Mouse (Mus musculus) liver, embryonic 11.5 days (tissue): Measurements from ENCODE around the gene Ubash3a. TPM values are rescaled to one million over a fixed set of nuclear protein-coding genes. Genes with fewer than 3 reads are reported as not detected.
A peak's percentile ranks its signal among the peaks of the same experiment; 100 is the strongest.

Experiments used
- ATAC-seq: fragments of 200-750 bp; cut with Nextera tagmentation; replicated peaks from 2 replicates; pipeline ENCODE4 v1.8.0; 2017; ENCODE audit warnings: moderate number of reproducible peaks, mild to moderate bottlenecking, moderate TSS enrichment, moderate library complexity; ENCODE audit not compliant: low FRiP score
- DNase-seq: peaks from one replicate; pipeline ENCODE4 v3.0.0-alpha.2; 2017; ENCODE audit warnings: low spot score
- H3K27ac ChIP-seq: fragments of 300-500 bp; sonication (generic); 2 replicates; pipeline ENCODE4 v1.5.1; 2014; ENCODE audit warnings: mild to moderate bottlenecking, low read depth, low read length, control low read depth
- H3K27me3 ChIP-seq: fragments of 300-500 bp; sonication (generic); replicated peaks from 2 replicates; pipeline ENCODE4 v1.6.1; 2014; ENCODE audit warnings: low read length, mixed read lengths; ENCODE audit not compliant: control insufficient read depth, insufficient read depth
- H3K36me3 ChIP-seq: fragments of 300-500 bp; sonication (generic); 2 replicates; pipeline ENCODE4 v1.6.1; 2014; ENCODE audit warnings: mild to moderate bottlenecking, low read length, moderate library complexity, mixed read lengths; ENCODE audit not compliant: control insufficient read depth, insufficient read depth
- H3K4me1 ChIP-seq: fragments of 300-500 bp; sonication (generic); replicated peaks from 2 replicates; pipeline ENCODE4 v1.6.1; 2014; ENCODE audit warnings: low read length, mixed read lengths; ENCODE audit not compliant: control insufficient read depth, insufficient read depth
- H3K4me2 ChIP-seq: fragments of 300-500 bp; sonication (generic); 2 replicates; pipeline ENCODE4 v1.6.1; 2014; ENCODE audit warnings: mild to moderate bottlenecking, control low read depth, moderate library complexity
- H3K4me3 ChIP-seq: fragments of 300-500 bp; sonication (generic); 2 replicates; pipeline ENCODE4 v1.5.1; 2014; ENCODE audit warnings: low read depth, low read length, control low read depth
- H3K9ac ChIP-seq: fragments of 300-500 bp; sonication (generic); 2 replicates; pipeline ENCODE4 v1.6.1; 2014; ENCODE audit warnings: low read depth, low read length, control low read depth
- H3K9me3 ChIP-seq: fragments of 300-500 bp; sonication (generic); 2 replicates; pipeline ENCODE4 v1.6.1; 2016; ENCODE audit warnings: low read length, inconsistent platforms, mixed read lengths; ENCODE audit not compliant: control insufficient read depth
- WGBS: fragments of 180-500 bp; shearing (Covaris S2); extraction: QIAGEN DNeasy Blood & Tissue Kit; methylation state at CpG from one replicate; pipeline ENCODE4 v1.1.7; 2014; 5-methylcytosine and 5-hydroxymethylcytosine counted together
- polyA plus RNA-seq: library from polyadenylated mRNA; unstranded; fragments of >200 nt; fragmentation: Nextera tagmentation; extraction: Ambion mirVana; gene quantifications from 2 replicates; pipeline ENCODE4 v1.2.1, GENCODE M21; 2014

The Ubash3a gene
- polyA plus RNA-seq, 1 experiment from 2014 or later, result 37.9 TPM

DNA sequence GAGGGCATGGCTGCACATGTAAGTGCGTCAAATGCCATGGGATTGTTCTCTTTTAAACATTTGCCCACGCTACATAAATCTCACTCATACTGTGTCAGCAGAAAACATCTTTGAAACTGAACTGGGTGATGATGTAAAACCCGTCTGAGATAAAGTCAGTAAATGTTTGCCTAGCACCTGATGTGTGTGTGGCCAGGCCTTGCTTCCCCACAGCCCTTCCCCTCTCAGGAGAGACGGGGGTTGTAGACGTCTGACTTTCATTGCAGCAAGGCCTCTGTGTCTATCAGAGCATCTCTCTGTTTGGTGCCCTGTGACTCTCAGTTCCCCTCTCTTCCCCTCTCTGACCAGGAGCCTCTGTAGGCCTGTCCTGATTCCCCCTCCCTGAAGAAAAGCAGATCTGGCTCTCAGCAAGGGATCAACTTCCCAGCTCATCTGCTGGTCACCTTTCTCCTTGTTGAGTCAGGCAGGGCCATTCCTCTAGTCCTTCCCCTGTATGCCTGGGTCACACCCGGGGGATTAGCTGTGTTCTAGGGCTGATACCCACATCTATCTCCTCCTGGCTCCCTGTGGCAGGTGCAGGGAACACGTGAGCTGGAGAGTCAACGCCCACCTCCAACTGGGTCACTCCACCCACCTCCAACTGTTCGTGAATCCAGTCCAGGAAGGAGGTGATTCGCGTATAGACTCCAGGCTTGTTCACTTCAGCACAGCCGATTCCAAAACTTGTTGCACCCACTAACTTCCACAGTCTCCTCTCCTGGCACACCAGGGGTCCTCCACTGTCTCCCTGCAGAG, 24.3 kb upstream of the Ubash3a start:
- ATAC-seq, result no peak
- Histone ChIP-seq H3K36me3 (no peaks in the 10 kb centered on the region), H3K4me3 (no peak overlapping the region), H3K4me2 (peak overlapping the region; percentile 6; the same call in 1 of the 2 replicates), H3K9me3 (no peaks in the 10 kb centered on the region), H3K27ac (no peak overlapping the region), H3K9ac (no peak overlapping the region), H3K27me3 (no peaks in the 10 kb centered on the region), H3K4me1 (no peaks in the 10 kb centered on the region)
- no peak for DNase-seq
- 60% methylated on average over 12 of the region's 12 CpGs for WGBS

DNA sequence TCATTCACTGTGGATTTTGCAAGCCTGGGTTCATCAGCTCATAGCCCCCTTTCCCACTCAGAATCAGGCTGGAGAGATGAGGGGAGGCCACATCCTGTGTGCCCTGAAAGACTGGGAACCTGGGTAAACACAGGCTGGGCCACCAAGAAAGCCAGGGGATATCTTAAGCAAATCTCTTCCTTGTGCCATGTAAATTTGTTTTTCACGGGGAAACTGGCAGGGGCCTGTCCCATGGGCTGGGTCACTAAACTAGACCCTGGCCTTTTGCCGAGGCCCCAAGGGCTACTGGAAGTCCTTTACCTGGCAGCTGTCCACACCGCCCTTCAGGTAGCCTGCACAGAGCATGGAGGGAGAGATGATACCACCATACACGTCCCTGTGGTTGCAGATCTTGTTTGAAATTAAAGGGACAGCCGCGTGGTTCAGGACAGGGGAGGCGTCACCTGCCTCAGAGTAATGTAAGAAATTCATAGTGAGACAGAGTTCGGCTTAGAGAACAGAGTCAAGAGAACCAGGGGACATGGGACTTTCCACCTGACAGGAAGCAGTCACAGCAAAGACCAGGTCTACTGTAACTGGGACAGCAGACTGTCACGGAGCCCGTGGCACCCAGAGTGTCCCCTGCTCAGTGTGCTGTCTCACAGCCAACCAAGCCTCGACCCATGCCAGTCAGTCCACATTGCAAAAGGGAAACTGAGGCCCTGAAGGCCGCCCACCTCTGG, 23.2 kb upstream of the Ubash3a start:
- Histone ChIP-seq H3K4me1 (no peaks in the 10 kb centered on the region), H3K9me3 (no peaks in the 10 kb centered on the region), H3K27me3 (no peaks in the 10 kb centered on the region), H3K36me3 (no peaks in the 10 kb centered on the region), H3K4me3 (no peak overlapping the region), H3K4me2 (no peak overlapping the region), H3K9ac (no peak overlapping the region), H3K27ac (no peak overlapping the region)
- ATAC-seq (no peak), DNase-seq (no peak)
- WGBS, result 74% methylated on average over 12 of the region's 12 CpGs

DNA sequence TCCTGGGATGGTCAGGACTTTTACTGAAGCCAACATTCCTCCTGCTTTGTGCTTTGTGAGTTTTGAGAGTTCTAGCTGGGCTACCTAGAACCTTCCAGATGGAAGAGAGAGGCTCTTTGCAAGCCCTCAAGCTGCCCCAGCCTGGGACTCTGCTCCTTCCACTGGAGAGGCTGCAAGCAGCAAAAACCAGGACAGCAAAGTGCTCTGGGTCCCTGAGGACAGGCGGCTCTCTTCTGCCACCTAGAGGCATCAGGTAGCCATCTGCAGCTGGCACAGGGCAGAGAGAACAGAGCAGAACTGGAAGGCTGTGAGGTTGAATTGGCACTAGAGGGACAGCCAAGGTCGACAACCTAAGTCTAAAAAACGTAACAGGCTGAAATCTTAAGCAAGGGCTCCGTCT, 20.3 kb upstream of the Ubash3a start:
- ATAC-seq, result no peak

GRCm38 (mm10) chr17:31191825-31192224, 15.8 kb upstream of the Ubash3a start:
- Histone ChIP-seq H3K4me2 (no peak overlapping the region), H3K9me3 (no peaks in the 10 kb centered on the region), H3K27ac (no peak overlapping the region), H3K27me3 (no peaks in the 10 kb centered on the region), H3K9ac (no peak overlapping the region), H3K4me3 (no peak overlapping the region), H3K4me1 (peaks cover 3% of the 10 kb centered on the region), H3K36me3 (no peaks in the 10 kb centered on the region)
- ATAC-seq, result no peak
- no peak for DNase-seq
- WGBS, result 81% methylated on average over 8 of the region's 8 CpGs

More for the DNA sequence above, 20.3 kb upstream of the Ubash3a start:
- Histone ChIP-seq H3K4me2 (no peak overlapping the region), H3K4me1 (no peaks in the 10 kb centered on the region; the same call in 1 of the 2 replicates), H3K27ac (no peak overlapping the region), H3K27me3 (no peaks in the 10 kb centered on the region), H3K9ac (no peak overlapping the region), H3K36me3 (no peaks in the 10 kb centered on the region), H3K9me3 (no peaks in the 10 kb centered on the region), H3K4me3 (no peak overlapping the region)
- DNase-seq, result peak; percentile 49
- 21% methylated on average over 4 of the region's 4 CpGs for WGBS

DNA sequence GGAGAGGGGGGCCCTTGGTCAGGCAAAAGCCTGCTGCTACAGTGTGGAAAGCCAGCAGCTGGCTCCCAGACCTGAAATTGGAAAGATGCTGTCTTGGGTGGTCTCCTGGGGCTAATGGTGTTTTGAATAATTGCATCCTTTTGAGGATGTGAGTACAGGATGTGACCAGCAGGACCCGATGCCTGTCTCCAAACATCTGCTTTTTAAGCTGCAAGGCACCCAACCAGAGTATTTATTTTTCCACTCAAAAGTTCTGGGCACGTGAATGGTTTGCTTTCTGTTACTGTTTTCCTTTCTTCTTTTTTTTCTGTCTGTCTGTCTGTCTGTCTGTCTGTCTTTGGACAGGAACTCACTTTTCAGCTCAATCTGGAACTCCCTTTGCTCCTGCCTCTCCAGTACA, 15.0 kb upstream of the Ubash3a start:
- DNase-seq, result no peak
- Histone ChIP-seq H3K4me2 (no peak overlapping the region), H3K27me3 (no peaks in the 10 kb centered on the region), H3K4me3 (no peak overlapping the region), H3K9ac (no peak overlapping the region), H3K36me3 (no peaks in the 10 kb centered on the region), H3K4me1 (peaks cover 3% of the 10 kb centered on the region), H3K9me3 (no peaks in the 10 kb centered on the region), H3K27ac (no peak overlapping the region)
- ATAC-seq, result no peak
- WGBS, result 56% methylated on average over 2 of the region's 2 CpGs

- H3K27me3 ChIP-seq, result no peaks in the 10 kb centered on the region
- DNase-seq, result no peak
- H3K9ac ChIP-seq, result no peak overlapping the region
- H3K4me3 ChIP-seq, result no peak overlapping the region
- no peak for ATAC-seq
- no peak overlapping the region for H3K4me2 ChIP-seq
- H3K27ac ChIP-seq, result no peak overlapping the region
- H3K36me3 ChIP-seq, result no peaks in the 10 kb centered on the region
- H3K4me1 ChIP-seq, result peaks cover 3% of the 10 kb centered on the region
- 81% methylated on average over 9 of the region's 9 CpGs for WGBS
- no peaks in the 10 kb centered on the region for H3K9me3 ChIP-seq
Observed at GRCm38 (mm10) chr17:31193360-31193759, 14.3 kb upstream of the Ubash3a start.

- no peak overlapping the region for H3K4me2 ChIP-seq
- H3K27ac ChIP-seq, result no peak overlapping the region
- H3K9me3 ChIP-seq, result no peaks in the 10 kb centered on the region
- no peaks in the 10 kb centered on the region for H3K27me3 ChIP-seq
- DNase-seq (no peak), ATAC-seq (no peak)
- H3K4me1 ChIP-seq, result peaks cover 3% of the 10 kb centered on the region
- WGBS, result 69% methylated on average over 6 of the region's 6 CpGs
- no peak overlapping the region for H3K9ac ChIP-seq
- no peaks in the 10 kb centered on the region for H3K36me3 ChIP-seq
- H3K4me3 ChIP-seq, result no peak overlapping the region
Observed at GRCm38 (mm10) chr17:31195207-31195606, 12.5 kb upstream of the Ubash3a start.

DNA sequence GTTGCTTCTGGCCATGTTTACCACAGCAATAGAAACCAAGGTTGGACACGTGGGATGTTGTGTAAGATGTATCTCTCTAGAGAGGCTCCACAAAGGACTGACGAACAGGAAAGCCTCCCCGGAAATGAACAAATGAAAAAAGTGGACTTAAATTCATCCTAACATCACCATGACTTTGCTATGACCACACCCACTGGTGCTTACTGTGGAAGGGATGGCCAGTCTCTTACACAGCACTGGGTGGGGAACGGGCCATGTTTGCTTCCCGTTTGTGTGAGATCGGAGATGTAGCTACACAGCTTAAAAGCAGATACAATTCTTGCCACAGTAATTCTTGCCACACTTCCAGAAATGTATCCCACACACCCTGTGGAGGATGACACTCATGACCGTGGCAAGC, 11.4 kb upstream of the Ubash3a start:
- H3K4me3 ChIP-seq, result no peak overlapping the region
- peaks cover 3% of the 10 kb centered on the region for H3K4me1 ChIP-seq
- H3K36me3 ChIP-seq, result no peaks in the 10 kb centered on the region
- H3K27ac ChIP-seq, result no peak overlapping the region
- H3K4me2 ChIP-seq, result no peak overlapping the region
- H3K9ac ChIP-seq, result no peak overlapping the region
- no peaks in the 10 kb centered on the region for H3K9me3 ChIP-seq
- no peaks in the 10 kb centered on the region for H3K27me3 ChIP-seq
- ATAC-seq (no peak), DNase-seq (no peak)
- WGBS, result 86% methylated on average over 7 of the region's 7 CpGs

DNA sequence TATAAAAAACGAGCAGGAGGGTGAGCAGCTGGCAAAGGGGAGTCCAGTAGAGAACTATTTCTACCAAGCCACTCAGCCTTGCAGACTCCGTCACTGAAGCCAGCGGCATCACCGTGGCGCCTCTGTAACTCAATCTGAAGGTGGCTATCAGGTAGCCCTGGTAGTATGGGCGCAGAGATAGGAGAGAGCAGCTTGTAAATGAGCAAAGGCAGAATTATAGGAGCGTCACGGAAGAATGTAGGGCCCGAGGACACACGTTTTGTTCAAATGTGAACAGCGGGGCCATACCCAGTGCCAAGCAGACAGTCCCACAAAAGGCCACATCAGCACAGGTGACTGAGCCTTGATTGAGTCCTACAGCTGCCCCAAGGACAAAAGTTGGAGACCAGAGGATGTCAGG, 8.8 kb upstream of the Ubash3a start, which contains the start of gene Tmprss3:
Gene Tmprss3, minus strand, starts transcription at position 101 of the 400 bp plus-strand sequence.
- no peak for ATAC-seq
- 86% methylated on average over 11 of the region's 11 CpGs for WGBS
- no peak within 1 kb of the TSS for H3K27ac ChIP-seq

More for the DNA sequence above, 8.8 kb upstream of the Ubash3a start, which contains the start of gene Tmprss3:
- no peak within 1 kb of the TSS for H3K9ac ChIP-seq
- no peak within 1 kb of the TSS for H3K4me3 ChIP-seq
- no peaks in the 10 kb centered on the region for H3K27me3 ChIP-seq
- no peak for DNase-seq
- no peak within 1 kb of the TSS for H3K4me2 ChIP-seq
- no peaks in the 10 kb centered on the region; the same call in 1 of the 2 replicates for H3K4me1 ChIP-seq
- H3K36me3 ChIP-seq, result no peaks in the 10 kb centered on the region
- H3K9me3 ChIP-seq, result no peaks in the 10 kb centered on the region
